Mouse (Mus musculus) testis, postnatal 14 days (tissue): ENCODE measurements around the gene Zfp62.
"Not testable (repeated sequence)": the region's sequence is repeated elsewhere in the genome, so short reads cannot be mapped to it uniquely, and the experiment has no call there.

ENCODE experiments used
- DNase-seq: peaks from one replicate; pipeline ENCODE4 v3.0.0; 2021; ENCODE audit warnings: low spot score

The Zfp62 gene

DNA sequence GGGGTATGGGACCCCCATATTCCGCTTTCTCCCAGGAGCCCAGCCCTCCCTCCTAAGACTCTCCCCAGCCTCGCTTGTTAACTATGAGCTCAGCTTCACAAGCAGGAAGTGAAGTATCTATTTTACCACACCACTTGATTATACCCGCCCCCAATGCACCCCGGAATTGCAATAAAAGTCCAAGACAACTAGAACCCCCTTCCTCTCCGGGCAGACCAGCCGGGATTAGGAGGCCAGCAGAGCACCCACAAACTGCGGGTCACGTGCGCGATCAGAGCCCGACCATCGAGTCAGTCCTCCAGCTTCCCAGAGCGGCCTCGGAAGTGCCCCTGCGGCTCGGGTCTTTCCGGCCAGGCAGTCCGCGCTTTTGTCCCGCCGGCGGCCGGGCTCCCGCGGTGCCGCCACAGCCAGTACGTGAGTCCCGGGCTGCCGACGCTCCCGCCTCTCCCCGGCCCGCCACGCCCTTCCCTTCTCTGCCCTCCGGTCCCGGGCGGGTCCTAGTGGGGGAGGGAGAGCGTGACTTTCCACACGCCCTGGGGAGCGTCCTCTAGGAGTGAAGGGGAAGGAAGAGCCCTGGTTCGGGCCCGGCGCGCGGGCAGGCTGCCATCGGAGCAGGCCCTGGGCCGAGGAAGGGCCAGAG is at the start of gene Zfp62:
Gene Zfp62, plus strand, starts transcription at position 164 of the 640 bp plus-strand sequence.
- DNase-seq = peak; percentile 91

DNA sequence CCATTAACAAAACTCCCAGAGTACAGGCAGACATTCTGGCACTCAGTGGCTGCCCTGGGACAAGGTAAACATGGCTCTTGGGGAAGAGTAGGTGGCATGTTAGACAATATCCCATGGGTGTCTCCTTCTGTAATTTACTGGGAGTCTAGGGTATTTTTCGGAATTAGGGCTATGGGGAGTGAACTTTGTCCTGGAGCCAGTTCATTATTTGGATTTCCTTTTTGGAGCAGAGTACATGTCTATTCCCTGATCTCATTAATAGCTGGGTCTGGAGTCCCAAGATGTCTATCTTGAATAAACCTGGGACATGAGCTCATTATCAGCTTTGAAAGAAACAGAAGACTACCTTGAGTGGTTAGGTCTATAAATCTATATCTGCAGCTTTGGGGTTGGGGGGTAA is 49.0 kb upstream of the Zfp62 start, which contains the start of gene Olfr1394:
Gene Olfr1394, plus strand, starts transcription at position 301 of the 400 bp plus-strand sequence.
- DNase-seq = no peak

DNA sequence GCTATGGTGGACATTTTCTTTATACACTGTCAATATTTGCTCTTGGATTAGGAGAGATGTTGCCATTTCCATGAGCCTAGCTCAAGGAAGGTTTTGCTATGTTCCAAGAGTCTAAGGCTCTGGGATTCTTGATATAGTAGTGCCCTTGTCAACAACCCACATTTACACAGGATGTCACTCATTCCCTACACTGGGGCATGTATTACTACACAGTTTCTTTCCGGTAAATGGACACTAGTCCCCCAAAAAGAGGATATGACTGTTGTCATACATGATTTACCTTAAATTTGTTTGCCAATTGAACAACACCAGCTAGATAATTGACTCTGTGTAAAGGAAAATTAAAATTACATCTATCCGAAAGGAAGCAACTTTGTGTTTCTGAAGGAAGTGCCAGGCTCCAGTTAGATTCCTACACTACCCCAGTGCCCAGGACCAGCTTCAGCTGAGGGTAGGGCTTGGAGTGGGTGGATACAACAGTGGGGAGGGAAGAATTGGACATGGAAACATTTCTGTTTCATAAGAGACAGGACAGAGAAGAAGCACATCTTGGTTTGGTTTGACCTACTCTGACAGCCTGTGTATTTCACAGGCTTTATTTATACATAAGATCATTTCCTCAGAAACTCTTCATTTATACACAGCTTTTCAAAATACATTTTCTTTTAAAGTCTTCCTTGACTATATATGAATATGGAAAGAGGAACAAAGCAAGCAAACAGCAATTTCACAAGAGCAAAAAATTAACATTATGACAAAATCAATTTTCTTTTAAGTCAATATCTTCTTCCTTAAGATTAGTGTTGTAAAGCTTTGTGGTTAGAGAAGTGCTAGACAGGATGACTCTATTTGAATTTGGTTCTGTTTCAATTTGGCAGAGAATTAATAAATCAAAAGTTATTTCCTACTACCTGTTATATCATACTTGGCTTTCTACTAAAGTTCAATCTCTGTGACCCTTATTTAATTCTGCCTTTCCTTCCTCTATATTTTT is 46.0 kb upstream of the Zfp62 start:
- DNase-seq = no peak

DNA sequence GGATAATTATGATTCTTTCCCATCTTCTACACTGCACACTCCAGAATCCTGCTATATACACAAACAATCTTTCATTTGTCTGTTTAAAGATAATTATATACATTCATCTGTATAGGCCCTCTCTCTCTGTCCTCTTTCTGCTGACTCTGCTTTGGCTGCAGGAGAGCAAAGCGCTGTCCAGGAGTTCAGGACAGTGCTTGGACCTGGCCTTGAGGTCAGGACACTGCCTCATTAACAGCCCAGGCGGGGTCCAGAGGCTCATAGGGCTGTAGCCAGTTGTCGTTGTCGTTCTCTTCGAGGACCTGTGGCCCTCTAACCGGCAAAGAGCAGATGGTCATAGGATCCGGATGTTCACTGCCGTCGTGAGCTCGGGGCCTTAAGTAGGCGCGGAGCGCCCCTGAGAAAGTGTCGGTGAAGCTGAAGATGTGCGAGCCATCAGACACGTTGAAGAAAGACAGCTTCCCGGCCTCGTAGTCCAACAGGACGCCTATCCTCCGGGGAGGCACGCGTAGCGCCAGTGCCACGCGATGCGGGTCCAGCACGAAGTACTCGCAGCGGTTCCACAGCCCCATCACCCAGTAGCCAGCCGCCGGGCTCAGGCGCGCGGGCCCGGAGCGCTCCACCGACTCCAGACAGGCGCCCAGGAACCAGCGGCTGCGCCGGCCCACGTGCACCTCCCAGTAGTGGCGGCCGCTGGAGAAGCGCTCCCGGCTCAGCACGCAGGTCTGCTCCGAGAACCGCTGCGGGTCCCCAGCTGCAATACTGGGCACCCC is 34.1 kb upstream of the Zfp62 start:
- peak; percentile 22 for DNase-seq

DNA sequence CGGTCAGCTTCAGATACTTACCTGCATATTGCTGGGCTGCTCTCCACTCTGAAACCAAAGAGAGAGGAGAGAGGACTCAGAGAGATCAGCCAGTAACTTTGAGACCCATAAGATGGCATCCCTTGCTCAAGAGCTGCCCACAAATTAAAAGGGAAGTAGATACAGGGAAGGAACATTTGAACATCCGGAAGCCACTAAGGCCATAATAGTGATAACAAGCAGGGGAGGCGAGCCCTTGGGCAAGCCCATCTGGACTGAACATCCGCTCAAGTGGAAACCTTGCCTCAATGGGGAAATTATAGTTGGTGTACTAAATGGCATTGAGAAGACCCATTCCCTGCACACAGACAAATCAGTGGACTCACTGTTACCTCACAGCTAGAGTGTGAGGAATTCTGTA is 32.5 kb upstream of the Zfp62 start:
- DNase-seq = no peak

DNA sequence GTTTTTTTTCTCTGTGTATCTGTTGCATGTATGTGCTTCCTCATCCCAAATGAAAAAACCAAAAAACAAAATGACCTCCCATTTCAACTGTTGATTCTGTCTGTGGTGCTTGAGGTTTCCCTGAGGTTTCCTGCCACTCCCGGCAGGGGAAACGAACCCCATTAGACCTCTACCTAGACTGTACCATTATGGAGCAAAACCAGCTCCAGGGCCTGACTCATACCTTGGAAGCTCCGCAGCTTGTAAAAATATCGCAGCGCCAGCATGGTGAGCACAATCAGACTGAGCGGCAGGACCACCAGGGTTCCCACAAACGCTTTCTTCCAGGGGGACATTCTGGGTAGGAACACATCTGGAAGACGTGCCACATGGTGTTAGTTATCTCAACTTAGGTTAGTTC is 27.7 kb upstream of the Zfp62 start:
- DNase-seq = no peak

DNA sequence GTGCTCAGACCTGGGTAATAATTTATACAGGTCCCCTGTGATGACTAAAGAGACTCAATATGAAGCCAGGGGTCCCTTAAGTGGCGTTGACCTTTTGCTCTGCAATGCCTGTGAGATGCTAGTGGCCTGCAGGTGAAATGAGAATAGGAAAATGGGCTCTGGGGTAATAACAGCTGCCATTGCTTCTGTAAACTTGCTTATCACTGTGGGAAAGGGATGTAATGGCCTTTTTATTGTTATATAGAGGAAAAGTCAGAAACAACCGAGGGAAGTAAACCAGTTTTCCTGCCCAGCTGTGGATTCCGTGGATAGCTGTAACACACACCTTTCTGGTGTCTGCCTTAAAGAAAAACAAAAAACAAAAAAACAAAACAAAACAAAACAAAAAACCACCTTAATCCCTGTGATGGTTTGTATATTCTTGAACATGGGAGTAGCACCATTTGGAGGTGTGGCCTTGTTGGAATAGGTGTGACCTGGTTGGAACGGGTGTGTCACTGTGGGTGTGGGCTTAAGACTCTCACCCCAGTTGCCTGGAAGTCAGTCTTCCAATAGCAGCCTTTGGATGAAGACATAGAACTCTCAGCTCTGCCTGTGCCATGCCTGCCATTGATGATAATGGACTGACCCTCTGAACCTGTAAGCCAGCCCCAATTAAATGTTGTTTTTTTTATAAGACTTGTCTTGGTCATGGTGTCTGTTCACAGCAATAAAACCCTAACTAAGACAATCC is 26.9 kb upstream of the Zfp62 start:
- DNase-seq = not testable (repeated sequence)

DNA sequence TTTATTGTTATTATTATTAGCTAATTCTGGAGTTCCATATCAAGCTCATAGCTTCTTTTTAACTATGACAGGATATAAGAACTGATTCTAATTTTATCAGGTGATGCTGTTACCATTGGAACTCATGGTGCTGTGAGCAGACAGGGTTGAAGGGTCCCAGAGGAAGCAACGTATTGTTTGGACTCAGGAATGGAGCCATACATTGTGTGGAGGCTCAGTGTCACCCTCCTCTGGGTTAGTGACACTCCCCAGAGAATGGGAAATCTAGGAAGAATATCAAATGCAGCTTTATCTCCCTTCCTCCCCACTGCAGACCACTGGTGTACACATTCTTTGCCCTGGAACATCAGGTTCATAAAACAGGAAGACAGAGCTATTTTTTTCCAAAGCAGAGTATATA is 19.9 kb upstream of the Zfp62 start:
- DNase-seq = no peak

DNA sequence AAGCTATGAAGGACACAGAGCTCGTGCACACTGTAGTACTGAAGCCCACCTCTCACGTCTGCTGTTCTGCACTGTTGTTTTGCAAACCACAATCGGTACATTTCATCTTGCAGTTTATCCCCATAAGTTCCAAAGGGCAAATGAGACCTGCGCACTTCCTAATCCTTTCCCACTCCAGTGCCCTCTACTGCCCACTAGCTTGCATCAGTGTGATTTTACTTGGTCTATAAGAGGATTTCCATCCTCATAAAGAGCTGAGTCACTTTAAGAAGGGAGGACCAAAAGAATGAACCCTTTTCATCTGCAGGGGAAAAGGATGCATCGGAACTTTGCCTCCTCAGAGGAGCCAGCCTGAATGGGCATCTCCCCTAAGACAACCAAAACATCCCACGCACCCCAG is 16.6 kb upstream of the Zfp62 start:
- DNase-seq = no peak

DNA sequence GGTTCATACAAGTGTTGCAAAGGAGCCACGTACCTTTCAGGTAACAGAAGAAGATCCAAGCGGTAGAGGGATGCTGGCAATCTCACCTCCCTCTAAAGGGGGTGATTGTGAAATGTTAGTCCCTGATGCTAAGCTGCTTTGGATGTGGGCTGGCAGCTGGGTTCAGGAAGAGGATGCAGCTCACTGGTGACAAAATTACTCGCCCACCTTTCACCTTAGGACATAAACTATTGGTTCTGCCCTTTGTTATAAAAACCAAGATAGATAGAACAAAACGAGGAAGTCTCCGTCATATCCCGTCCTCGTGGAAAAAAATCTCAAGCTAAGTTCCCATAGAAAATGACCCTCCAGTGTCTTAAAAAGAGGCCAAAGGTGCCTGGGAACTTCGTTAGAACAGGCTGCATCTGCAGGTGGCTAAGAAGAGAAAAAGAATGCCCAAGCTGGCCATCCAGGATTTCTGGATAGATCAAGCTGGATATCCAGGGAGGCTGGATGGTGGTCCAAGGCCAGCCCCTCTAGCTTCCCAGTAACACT is 16.1 kb upstream of the Zfp62 start, which contains the start of gene Btnl9:
Gene Btnl9, minus strand, starts transcription at position 205 of the 534 bp plus-strand sequence.
- no peak for DNase-seq

DNA sequence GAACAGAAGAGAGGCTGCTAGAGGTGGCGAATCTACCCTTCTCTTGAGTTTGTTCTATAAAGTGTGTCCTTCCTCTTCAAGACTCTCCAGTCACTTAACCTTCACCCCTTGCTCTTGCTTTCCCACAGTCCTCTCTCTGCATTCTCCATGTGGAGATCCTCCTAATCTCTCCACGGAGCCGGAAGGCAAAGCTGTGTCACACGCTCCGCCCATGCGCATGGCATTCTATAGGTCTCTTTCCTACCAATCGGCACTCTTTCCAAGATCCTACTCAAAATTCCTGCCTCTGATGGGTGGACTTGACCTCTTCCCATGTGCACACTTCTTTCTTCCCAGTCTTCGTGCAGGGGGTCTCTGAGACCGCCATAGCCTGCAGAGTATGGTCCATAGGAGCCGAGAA is 15.4 kb upstream of the Zfp62 start:
- no peak for DNase-seq

DNA sequence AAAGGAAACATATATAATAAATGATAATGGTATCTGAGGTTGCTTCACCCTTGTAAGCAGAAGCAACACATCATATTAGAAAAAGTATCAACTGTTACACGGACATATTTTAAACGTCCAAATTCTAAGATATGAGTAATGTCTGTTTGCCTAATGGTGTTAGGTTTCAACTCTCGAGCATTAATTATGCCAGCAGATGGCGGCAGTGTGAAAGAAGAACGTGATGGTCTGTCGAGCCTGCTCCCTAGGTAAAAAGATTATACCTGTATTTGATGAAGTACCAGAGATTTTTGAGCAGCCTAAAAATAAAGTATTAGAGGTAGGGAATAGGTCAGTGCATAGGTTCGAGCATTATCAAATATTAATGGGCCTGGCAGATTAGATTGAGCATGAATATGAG is 13.4 kb upstream of the Zfp62 start:
- DNase-seq = no peak

DNA sequence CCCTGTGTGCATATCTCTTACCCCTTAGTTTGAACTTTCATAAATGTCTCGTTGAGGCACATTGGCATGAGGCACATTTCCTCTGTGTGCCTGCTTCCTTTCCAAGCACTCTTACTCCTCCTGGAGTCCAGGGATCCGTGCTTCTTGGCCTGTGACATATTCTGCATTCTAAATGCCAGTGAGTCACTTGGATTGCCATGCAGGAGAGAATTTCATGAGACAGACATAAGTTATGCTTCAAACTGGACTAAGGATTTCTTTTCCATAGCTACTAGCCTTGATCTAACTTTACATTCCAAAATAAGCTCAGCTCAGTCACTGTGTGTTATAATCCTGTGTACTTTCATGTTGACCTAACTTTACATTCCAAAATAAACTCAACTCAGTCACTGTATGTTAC is 12.0 kb upstream of the Zfp62 start:
- DNase-seq = no peak

DNA sequence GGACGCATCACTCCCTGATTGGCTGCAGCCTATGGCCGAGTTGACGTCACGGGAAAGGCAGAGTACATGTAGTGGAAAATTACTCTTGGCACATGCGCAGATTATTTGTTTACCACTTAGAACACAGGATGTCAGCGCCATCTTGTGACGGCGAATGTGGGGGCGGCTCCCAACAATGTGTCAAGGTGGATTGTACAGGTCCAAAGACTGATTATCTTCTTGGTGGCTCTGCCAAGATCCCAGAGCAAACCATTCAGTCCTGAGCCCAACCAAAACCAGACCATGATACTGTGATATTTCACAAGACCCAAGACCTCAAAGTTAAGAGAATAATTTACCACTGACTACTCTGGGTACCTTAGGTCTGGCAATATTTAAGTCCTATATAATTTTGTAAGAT is 8.3 kb upstream of the Zfp62 start:
- DNase-seq = not testable (repeated sequence)

DNA sequence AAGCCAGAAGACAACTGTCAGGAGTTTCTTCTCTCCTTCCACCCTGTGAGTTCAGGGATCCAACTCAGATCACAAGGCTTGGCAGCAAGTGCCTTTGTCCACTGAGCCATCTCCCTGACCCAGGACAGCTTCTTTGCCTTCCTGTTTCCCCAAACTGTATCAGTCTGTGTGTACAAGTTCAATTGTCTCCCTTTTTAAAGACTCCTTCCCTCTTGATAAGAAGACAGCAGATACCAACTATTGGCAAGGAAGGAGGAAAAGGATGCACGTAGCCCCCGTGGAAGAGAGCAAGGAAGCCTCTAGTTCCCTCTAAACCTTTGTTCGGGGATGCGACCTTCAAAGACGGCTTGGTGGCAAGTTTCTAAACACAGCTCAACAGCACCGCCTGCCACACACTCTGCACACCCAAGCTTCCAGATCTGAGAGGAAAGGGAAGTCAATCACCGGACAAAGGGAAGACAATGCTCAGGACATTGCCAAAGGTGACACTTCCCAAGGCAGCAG is 7.2 kb upstream of the Zfp62 start:
- no peak for DNase-seq

DNA sequence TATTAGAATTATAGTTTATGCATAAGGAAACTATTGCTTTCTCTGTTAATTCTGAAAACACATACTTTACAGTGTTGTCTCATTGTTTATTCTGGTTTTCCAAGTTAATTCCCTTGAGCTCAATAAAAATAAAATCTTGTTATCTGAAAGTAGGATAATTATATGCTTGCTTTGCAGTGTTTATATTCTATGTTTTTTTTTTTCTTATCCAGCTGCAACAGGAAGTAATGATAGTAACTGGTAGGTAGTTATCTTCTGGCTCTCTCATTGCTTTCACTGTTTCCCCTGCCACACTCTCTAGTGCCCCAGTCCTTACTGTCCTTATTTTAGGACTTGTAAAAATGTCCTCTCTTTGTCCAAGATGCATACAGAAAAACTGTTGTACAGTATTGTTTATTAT is 2.4 kb upstream of the Zfp62 start:
- no peak for DNase-seq

DNA sequence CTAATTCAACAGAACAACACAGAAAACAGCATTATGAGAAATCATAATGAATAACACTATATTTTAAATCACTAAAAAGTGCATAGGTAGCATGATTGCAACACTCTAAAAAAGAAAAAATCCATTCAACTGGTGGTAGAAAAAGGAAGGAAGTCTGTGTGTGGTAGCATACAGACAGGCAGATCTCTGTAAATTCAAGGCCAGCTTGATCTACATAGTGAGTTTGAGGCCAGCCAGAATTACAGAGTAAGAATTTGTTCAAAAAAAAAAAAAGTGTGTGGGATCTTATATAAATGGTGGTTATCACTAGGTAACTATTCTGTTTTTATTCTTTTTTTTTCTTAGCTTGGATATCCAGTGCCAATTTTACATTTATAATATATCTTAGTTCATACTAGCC is 1.9 kb upstream of the Zfp62 start:
- no peak for DNase-seq

DNA sequence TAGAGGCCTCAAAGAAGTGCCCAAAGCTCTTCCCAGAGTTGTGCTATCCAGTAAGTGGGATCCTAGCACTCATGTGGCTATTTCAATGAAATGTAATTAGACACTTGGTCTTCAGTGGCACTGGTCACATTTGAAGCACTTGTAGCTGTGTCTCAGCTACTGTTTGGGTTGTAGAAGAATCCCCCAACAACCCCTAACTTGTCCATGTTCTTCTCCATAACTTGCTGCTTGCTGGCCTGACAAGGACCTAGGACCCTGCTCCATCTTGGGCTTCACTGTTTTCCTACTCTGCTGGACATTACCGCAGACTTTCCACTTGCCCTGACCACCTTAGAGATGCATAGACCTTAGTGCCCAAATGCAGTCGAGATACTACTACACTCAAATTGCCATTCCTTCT is 1.0 kb upstream of the Zfp62 start:
- no peak for DNase-seq

DNA sequence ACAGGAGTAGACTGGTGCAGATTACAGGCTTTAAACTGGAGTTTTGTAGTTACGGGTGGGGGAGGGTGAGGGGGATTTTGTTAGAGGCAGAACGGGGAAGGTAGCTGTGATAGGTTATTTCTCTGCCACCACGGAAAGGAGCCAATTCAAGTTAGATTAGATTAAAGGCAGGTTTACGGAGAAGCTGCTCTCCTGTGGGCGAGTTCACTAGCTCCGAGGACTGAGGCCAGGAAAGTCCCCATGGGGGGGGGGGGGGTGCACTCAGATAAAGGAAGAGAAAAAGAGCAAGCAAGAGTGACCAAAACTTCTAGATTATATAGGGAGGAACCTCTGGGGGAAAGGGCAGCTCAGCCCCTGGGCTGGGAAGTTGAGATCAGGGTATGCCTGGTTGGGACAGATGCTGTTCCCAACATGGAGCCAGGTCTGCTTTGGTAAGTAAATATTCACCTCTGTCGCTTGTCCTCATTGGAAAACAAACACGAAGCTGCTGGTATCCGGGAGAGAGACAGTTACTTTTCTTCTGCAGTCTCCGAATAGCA is 500 bp upstream of the Zfp62 start:
- no peak for DNase-seq

DNA sequence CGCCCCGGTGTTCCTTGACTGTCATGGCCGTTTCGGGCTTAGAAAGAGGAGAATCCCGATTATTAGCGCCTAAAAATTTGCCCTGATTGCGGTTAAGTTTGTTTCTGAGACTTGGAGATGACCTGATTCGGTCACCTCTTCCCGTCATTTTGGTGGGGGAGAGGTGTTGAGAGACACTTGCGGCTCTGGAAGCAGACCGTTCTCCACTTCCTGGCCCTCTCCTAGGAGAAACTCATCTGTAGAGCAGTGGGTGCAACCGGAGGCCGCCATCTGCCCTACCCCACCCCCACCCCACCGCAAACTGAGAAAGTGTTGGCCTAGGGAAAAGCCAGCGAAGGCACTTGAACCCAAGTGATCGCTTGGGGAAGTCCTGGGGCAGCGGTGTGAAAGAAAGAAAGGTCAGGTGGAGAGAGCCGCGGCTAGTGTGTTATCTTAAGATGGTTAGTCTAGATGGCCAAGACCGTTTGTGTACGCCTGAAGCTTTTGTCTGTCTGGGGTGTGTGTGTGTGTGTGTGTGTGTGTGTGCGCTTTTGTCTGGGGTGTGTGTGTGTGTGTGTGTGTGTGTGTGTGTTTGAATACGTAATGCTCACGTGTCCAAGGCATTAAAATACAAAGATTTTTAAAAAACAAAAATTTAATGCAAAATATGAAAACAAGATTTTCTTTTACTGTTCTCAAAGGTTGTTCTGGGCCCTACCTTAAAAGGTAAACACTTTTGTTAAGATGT is 842 bp downstream of the Zfp62 start:
- no peak for DNase-seq
